Mouse (Mus musculus) bone marrow macrophage, adult 2 months (primary cell): ENCODE results near the gene Gpr173.

Source experiments
- CTCF ChIP-seq: IDR thresholded peaks from 2 replicates; pipeline ENCODE4 v1.5.1; 2012; ENCODE audit warnings: low read depth, mild to moderate bottlenecking, low read length, moderate library complexity
- POLR2A ChIP-seq: IDR thresholded peaks from 2 replicates; pipeline ENCODE4 v1.6.1; 2012; ENCODE audit warnings: mild to moderate bottlenecking, low read depth, low read length, borderline replicate concordance

DNA sequence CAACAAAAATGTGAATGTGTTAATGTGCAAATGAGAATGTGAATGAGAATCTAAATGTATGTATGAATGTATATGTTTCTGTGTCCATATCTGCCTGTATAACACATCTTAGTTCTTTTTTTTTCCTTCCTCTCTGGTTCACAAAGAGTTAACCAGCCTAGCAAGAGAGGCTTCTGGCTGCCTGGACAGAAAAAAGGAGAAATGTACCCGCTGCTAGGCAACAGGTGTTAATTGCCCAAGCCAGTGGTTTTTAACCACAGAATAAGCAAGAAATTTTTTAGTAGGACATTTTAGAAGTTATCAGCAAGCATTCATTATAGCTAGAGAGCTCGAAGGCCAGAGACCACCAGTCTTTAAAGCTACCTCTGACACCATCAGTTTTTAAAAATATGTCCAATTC lies 45.7 kb downstream of the Gpr173 start:
- TF ChIP-seq CTCF (no peak), POLR2A (no peak)
